Mouse (Mus musculus) heart, postnatal 0 days (tissue): ENCODE results near the gene Slc22a15. TPM values are rescaled to one million over a fixed set of nuclear protein-coding genes. Genes with fewer than 3 reads are reported as not detected.

Experiments
- ATAC-seq: fragments of 200-750 bp; cut with Nextera tagmentation; 2 replicates; pipeline ENCODE4 v1.8.0; 2017; ENCODE audit warnings: low read depth, moderate number of reproducible peaks, moderate library complexity; ENCODE audit not compliant: insufficient read depth
- DNase-seq: peaks from one replicate; pipeline ENCODE4 v3.0.0-alpha.2; 2016; ENCODE audit warnings: low spot score
- H3K27ac ChIP-seq: fragments of 300-500 bp; sonication (generic); 2 replicates; pipeline ENCODE4 v1.5.1; 2014; ENCODE audit warnings: low read depth, mild to moderate bottlenecking
- H3K27me3 ChIP-seq: fragments of 300-500 bp; sonication (generic); 2 replicates; pipeline ENCODE4 v1.6.1; 2014; ENCODE audit warnings: low read length, mixed read lengths; ENCODE audit not compliant: control insufficient read depth, insufficient read depth
- H3K36me3 ChIP-seq: fragments of 300-500 bp; sonication (generic); replicated peaks from 2 replicates; pipeline ENCODE4 v1.6.1; 2014; ENCODE audit warnings: low read length, mixed read lengths; ENCODE audit not compliant: control insufficient read depth, insufficient read depth
- H3K4me1 ChIP-seq: fragments of 300-500 bp; sonication (generic); 2 replicates; pipeline ENCODE4 v1.6.1; 2014; ENCODE audit warnings: antibody characterized with exemption; ENCODE audit not compliant: control insufficient read depth, insufficient read depth
- H3K4me2 ChIP-seq: fragments of 300-500 bp; sonication (generic); 2 replicates; pipeline ENCODE4 v1.6.1; 2014; ENCODE audit warnings: low read depth, mild to moderate bottlenecking, low read length, moderate library complexity
- H3K4me3 ChIP-seq: fragments of 300-500 bp; sonication (generic); 2 replicates; pipeline ENCODE4 v1.5.1; 2014; ENCODE audit warnings: low read depth, low read length
- H3K9ac ChIP-seq: fragments of 300-500 bp; sonication (generic); replicated peaks from 2 replicates; pipeline ENCODE4 v1.6.1; 2014; ENCODE audit warnings: low read depth, low read length, mixed read lengths
- H3K9me3 ChIP-seq: fragments of 300-500 bp; sonication (generic); replicated peaks from 2 replicates; pipeline ENCODE4 v1.6.1; 2016; ENCODE audit warnings: low read length; ENCODE audit not compliant: control insufficient read depth
- CTCF ChIP-seq: IDR thresholded peaks from 2 replicates; pipeline ENCODE4 v1.5.1; 2016; ENCODE audit warnings: antibody characterized with exemption, control low read depth, low read depth
- EP300 ChIP-seq: IDR thresholded peaks from 2 replicates; pipeline ENCODE4 v1.6.1; 2016; ENCODE audit warnings: antibody characterized with exemption, low read depth
- WGBS: fragments of 180-500 bp; shearing (Covaris S2); extraction: QIAGEN DNeasy Blood & Tissue Kit; methylation state at CpG from one replicate; pipeline ENCODE4 v1.1.7; 2014; 5-methylcytosine and 5-hydroxymethylcytosine counted together
- polyA plus RNA-seq: library from polyadenylated mRNA; unstranded; fragments of >200 nt; fragmentation: Nextera tagmentation; extraction: Ambion mirVana; gene quantifications from 2 replicates; pipeline ENCODE4 v1.2.1, GENCODE M21; 2015
- total RNA-seq: library from RNA; depleted of rRNA; stranded (reverse); fragments of >200 nt; gene quantifications from 2 replicates; pipeline ENCODE4 v1.2.3, GENCODE M21; 2014; ENCODE audit warnings: low replicate concordance

Slc22a15 gene
- total and polyA plus RNA-seq, 2 experiments from 2014 or later, result 3.2 to 11.0 TPM

DNA sequence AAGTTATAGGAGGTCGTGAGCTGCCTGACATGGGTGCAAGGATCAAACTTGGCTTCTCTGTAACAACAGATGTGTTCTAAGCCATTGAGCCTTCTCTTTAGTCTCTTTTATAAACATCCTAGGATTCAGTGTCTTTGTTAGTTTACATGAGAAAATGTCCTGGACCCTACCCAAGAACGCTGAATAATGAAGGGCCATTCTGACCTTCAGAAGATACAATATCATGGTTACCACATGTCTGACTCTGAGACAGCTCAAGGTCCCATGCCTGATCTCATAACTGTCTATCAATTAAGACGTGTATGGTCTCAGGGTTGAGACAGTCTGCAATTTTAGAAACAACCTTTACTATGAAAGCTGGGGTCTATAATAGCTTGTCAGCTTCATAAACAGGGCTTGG is 62.4 kb downstream of the Slc22a15 start:
- no peak overlapping the region for H3K9ac ChIP-seq
- no peak overlapping the region for H3K4me3 ChIP-seq
- peaks cover 39% of the 10 kb centered on the region for H3K36me3 ChIP-seq
- no peak overlapping the region for H3K27ac ChIP-seq
- H3K9me3 ChIP-seq, result no peaks in the 10 kb centered on the region
- no peaks in the 10 kb centered on the region for H3K27me3 ChIP-seq
- H3K4me1 ChIP-seq, result no peaks in the 10 kb centered on the region
- TF ChIP-seq EP300 (no peak), CTCF (no peak)
- DNase-seq (no peak), ATAC-seq (no peak)
- WGBS, result 79% methylated on average over 3 of the region's 3 CpGs
- H3K4me2 ChIP-seq, result no peak overlapping the region

DNA sequence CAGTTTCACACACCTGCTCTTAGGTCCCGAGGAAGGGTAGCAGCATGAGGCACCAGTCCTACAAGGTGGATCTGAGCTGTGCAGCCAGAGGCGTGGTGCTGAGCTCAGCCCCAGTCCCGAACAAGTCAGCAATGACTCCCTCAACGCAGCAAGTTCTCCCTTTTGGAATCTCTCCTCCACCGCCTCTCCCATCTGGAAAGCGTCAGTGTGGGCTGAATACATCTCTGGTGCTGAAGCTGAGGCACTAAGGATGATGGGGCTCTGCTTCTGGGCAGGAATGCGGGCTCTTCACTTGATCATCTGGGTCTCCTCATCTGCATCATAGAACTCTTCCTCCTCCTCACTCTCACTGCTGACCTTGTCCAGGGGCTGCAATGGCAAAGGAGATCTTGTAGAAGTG is 64.1 kb downstream of the Slc22a15 start:
- no peaks in the 10 kb centered on the region for H3K27me3 ChIP-seq
- no peak overlapping the region for H3K4me3 ChIP-seq
- 74% methylated on average over 7 of the region's 7 CpGs for WGBS
- no peaks in the 10 kb centered on the region for H3K9me3 ChIP-seq
- no peak for ATAC-seq
- H3K36me3 ChIP-seq, result peaks cover 38% of the 10 kb centered on the region
- DNase-seq, result no peak
- no peak for TF ChIP-seq EP300
- no peak for TF ChIP-seq CTCF
- no peak overlapping the region for H3K27ac ChIP-seq
- H3K9ac ChIP-seq, result no peak overlapping the region
- no peak overlapping the region for H3K4me2 ChIP-seq
- H3K4me1 ChIP-seq, result no peaks in the 10 kb centered on the region

DNA sequence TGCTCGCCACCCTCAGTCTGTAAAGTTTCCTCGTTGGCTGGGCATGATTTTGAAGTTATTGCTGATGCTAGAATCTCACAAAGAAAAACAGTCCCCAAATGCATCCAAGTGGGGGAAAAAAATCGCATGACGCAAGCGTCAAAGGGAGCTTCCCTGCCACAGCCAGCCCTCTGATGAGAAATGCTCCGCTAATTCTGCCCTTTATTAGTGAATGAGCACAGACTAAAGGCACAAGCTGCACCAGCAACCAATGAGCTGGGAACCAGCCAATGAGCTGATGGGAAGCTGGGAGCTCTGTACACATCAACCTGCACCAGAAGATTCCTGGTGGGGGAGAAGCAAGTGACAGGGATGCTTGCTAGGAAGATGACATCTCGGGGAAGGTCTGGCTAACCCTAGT is 64.5 kb downstream of the Slc22a15 start:
- TF ChIP-seq CTCF (no peak), EP300 (no peak)
- Histone ChIP-seq H3K27ac (no peak overlapping the region), H3K4me1 (no peaks in the 10 kb centered on the region), H3K36me3 (peaks cover 38% of the 10 kb centered on the region), H3K27me3 (no peaks in the 10 kb centered on the region), H3K4me2 (no peak overlapping the region), H3K9ac (no peak overlapping the region), H3K4me3 (no peak overlapping the region), H3K9me3 (no peaks in the 10 kb centered on the region)
- WGBS, result 85% methylated on average over 7 of the region's 7 CpGs
- no peak for ATAC-seq
- no peak for DNase-seq

DNA sequence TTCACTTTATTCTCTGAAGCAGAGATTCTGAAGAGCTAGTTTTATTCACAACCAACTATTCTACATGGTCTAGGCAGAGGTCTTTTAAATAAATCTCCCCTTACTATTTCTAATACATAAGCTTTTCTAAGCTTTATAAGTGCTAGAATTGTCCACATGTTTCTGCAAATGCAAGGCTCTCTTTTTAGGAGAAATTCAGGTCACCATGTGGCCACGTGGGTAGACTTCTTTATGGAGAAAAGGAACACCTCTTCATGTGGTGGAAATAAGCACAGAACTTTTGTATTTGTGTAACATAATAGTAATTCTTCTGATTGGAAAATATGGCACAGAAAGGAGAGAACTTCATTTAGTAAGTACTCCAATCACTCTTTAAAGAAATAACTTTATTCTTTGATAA is 70.2 kb downstream of the Slc22a15 start:
- H3K9me3 ChIP-seq, result no peaks in the 10 kb centered on the region
- no peak for ATAC-seq
- DNase-seq, result no peak
- H3K27me3 ChIP-seq, result no peaks in the 10 kb centered on the region
- no peaks in the 10 kb centered on the region for H3K4me1 ChIP-seq
- H3K4me3 ChIP-seq, result no peak overlapping the region
- H3K27ac ChIP-seq, result no peak overlapping the region
- whole genome bisulfite sequencing, result 82% methylated on average over 1 of the region's 1 CpGs
- H3K36me3 ChIP-seq, result peaks cover 3% of the 10 kb centered on the region; the same call in 1 of the 2 replicates
- TF ChIP-seq EP300 (no peak), CTCF (no peak)
- no peak overlapping the region for H3K9ac ChIP-seq
- H3K4me2 ChIP-seq, result no peak overlapping the region

DNA sequence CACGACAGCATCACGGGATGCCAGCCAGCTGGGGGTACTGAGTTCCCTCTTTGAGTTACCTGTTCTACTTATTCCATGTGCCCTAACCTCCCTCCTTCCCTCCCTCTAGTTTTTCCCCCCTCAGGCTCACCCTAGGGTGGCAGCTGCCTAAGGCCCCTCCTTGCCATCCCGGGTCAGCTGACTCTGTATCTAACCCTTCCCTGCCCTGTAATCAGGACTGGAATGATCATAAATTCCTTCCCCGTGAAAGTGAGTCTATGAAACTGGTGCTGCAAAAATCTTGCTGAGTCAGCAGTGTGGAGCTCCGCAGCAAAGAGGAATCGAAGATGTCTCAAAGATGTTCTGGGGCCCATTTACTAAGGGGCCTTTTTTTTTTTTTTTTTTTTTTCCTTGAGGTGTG is 72.9 kb downstream of the Slc22a15 start:
- Histone ChIP-seq H3K9me3 (no peaks in the 10 kb centered on the region), H3K27me3 (no peaks in the 10 kb centered on the region), H3K27ac (no peak overlapping the region), H3K36me3 (no peaks in the 10 kb centered on the region), H3K4me1 (no peaks in the 10 kb centered on the region), H3K4me2 (no peak overlapping the region), H3K4me3 (no peak overlapping the region), H3K9ac (no peak overlapping the region)
- DNase-seq, result no peak
- ATAC-seq, result no peak
- WGBS, result 57% methylated on average over 6 of the region's 6 CpGs
- TF ChIP-seq EP300, result no peak
- TF ChIP-seq CTCF, result no peak

DNA sequence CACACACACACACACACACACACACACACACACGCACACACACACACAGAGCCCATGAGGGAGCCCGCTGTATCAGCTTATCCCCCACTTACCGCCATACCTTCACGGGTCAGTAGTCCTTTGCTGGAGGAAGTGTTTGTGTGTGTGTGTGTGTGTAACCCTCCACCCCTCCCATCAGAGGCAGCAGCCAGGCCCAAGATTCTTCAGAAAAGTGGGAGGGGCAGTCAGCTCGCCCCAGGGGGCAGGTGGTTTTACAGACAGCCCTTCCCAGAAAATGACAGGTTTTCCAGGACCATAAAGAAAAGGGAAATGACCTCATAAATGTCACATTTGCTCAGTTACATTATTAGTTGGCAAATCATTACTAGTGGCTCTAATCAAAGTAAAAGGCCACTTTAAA is 75.4 kb downstream of the Slc22a15 start, which contains the start of gene Mab21l3:
TSS of gene Mab21l3 (minus strand) at position 144 of the 400 bp plus-strand sequence.
- H3K27me3 ChIP-seq, result no peaks in the 10 kb centered on the region
- H3K4me2 ChIP-seq, result no peak within 1 kb of the TSS
- H3K36me3 ChIP-seq, result no peaks in the 10 kb centered on the region
- H3K9ac ChIP-seq, result no peak within 1 kb of the TSS
- TF ChIP-seq EP300 (no peak), CTCF (no peak)
- no peak within 1 kb of the TSS for H3K4me3 ChIP-seq
- H3K4me1 ChIP-seq, result no peaks in the 10 kb centered on the region
- no peak for DNase-seq
- H3K27ac ChIP-seq, result no peak within 1 kb of the TSS
- H3K9me3 ChIP-seq, result no peaks in the 10 kb centered on the region
- WGBS, result 76% methylated on average over 5 of the region's 5 CpGs
- no peak for ATAC-seq
